ENCODE assay signal across 28 mouse cellular contexts in the genomic region with DNA sequence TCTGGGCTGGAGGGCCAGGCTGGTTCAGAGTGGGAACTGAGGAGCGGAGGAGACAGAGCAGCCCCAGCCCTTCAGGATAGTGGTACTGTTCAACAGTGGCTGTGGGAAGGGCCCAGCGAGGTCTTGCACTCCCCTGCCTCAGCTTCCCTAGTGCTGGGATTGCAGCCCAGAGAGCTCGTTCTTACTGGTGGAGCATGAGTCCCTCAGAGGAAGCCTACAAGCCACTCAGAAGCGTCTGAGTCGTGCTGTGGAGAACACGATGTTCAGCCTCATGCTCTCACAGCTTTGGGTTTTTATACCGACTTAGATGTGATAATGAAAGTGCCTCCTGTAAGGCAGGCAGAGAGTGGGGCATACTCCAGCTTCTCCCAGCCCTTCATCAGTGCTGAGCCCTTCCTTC. TPM values are rescaled to one million over a fixed set of nuclear protein-coding genes. Genes with fewer than 3 reads are reported as not detected.
"Had no signal": no experiment of that assay in that cellular context is flagged by ENCODE, and none has a peak within 500 bp of the region (broad histone marks: within the 10 kb centered on the region; RNA-seq: fewer than 3 reads in every experiment).

No protein-coding gene starts in this region.

- H3K27me3 ChIP-seq: intestine, embryonic 15.5 days; kidney, embryonic 15.5 days; limb, embryonic 13.5 days; liver, embryonic 12.5 days; liver, embryonic 15.5 days; lung, embryonic 15.5 days; megakaryocyte, embryonic 14.5 days; midbrain, embryonic 13.5 days; neural tube, embryonic 12.5 days had no signal

- H3K27ac ChIP-seq: intestine, embryonic 15.5 days; kidney, embryonic 15.5 days; limb, embryonic 10.5 days; limb, embryonic 13.5 days; liver, embryonic 12.5 days; liver, embryonic 15.5 days; lung, embryonic 15.5 days; midbrain, embryonic 10.5 days; midbrain, embryonic 13.5 days; neural tube, embryonic 12.5 days; stomach, postnatal 0 days had no signal

- DNase-seq: kidney, adult 11 months; kidney, adult 8-10 months; kidney, postnatal 10 days; kidney, postnatal 36 days; liver; lung, adult 18-20 months; lung, postnatal 10 days; lung, postnatal 36 days; right cerebral cortex, postnatal 14 days; right cerebral cortex, postnatal 4 days had no signal

- H3K4me3 ChIP-seq: intestine, embryonic 15.5 days; kidney, embryonic 15.5 days; limb, embryonic 10.5 days; limb, embryonic 13.5 days; liver, embryonic 12.5 days; liver, embryonic 15.5 days; lung, embryonic 15.5 days; megakaryocyte, embryonic 14.5 days; midbrain, embryonic 10.5 days; midbrain, embryonic 13.5 days; neural tube, embryonic 12.5 days had no signal

RNA-seq across cellular contexts. Expression of gene Trim80, which starts 15.7 kb away (rescaled TPM):
- total RNA-seq: layer of hippocampus, postnatal 14 days; left cerebral cortex, adult 18-20 months; left cerebral cortex, postnatal 25 days; neutrophil, adult 5-6 weeks had no signal
- polyA plus RNA-seq: lung, embryonic 15.5 days; midbrain, embryonic 13.5 days; midbrain, postnatal 0 days; neural tube, embryonic 12.5 days; stomach, embryonic 14.5 days had no signal

RNA-seq across cellular contexts. Expression of gene Slc16a5, which starts 37.6 kb away (rescaled TPM):
- total RNA-seq: layer of hippocampus, postnatal 14 days; left cerebral cortex, adult 18-20 months; left cerebral cortex, postnatal 25 days; midbrain, postnatal 0 days had no signal
